Mouse (Mus musculus) liver, embryonic 14.5 days (tissue): Measurements from ENCODE around the gene Gm21974.

Experiments
- CTCF ChIP-seq: IDR thresholded peaks from 2 replicates; pipeline ENCODE4 v1.5.1; 2016; ENCODE audit warnings: antibody characterized with exemption, low read depth, control low read depth
- EP300 ChIP-seq: IDR thresholded peaks from 2 replicates; pipeline ENCODE4 v1.6.1; 2016; ENCODE audit warnings: antibody characterized with exemption, low read depth

- no peak for TF ChIP-seq CTCF
- no peak for TF ChIP-seq EP300
Measured at GRCm38 (mm10) chr7:127876467-127877348, 18.5 kb downstream of the Gm21974 start, which contains the start of gene Zfp668.
